Mouse (Mus musculus) kidney, embryonic 14.5 days (tissue): ENCODE results near the gene Pde10a. TPM values are rescaled to one million over a fixed set of nuclear protein-coding genes. Genes with fewer than 3 reads are reported as not detected.
"Not testable (repeated sequence)": the region's sequence is repeated elsewhere in the genome, so short reads cannot be mapped to it uniquely, and the experiment has no call there.

Experiments used
- ATAC-seq: fragments of 200-750 bp; cut with Nextera tagmentation; 2 replicates; pipeline ENCODE4 v1.8.0; 2017; ENCODE audit warnings: moderate number of reproducible peaks, mild to moderate bottlenecking, moderate TSS enrichment, moderate library complexity; ENCODE audit not compliant: low FRiP score, low TSS enrichment
- H3K27ac ChIP-seq: fragments of 300-500 bp; sonication (generic); 2 replicates; pipeline ENCODE4 v1.5.1; 2014; ENCODE audit warnings: low read depth, mild to moderate bottlenecking, low read length, moderate library complexity, mixed read lengths
- H3K27me3 ChIP-seq: fragments of 300-500 bp; sonication (generic); 2 replicates; pipeline ENCODE4 v1.6.1; 2014; ENCODE audit warnings: mild to moderate bottlenecking, low read length; ENCODE audit not compliant: control insufficient read depth, insufficient read depth
- H3K36me3 ChIP-seq: fragments of 300-500 bp; sonication (generic); 2 replicates; pipeline ENCODE4 v1.6.1; 2014; ENCODE audit warnings: low read length, mixed read lengths; ENCODE audit not compliant: control insufficient read depth, insufficient read depth
- H3K4me1 ChIP-seq: fragments of 300-500 bp; sonication (generic); 2 replicates; pipeline ENCODE4 v1.6.1; 2014; ENCODE audit warnings: low read length, mixed read lengths; ENCODE audit not compliant: control insufficient read depth, insufficient read depth
- H3K4me2 ChIP-seq: fragments of 300-500 bp; sonication (generic); replicated peaks from 2 replicates; pipeline ENCODE4 v1.6.1; 2014; ENCODE audit warnings: low read depth, mild to moderate bottlenecking, low read length
- H3K4me3 ChIP-seq: fragments of 300-500 bp; sonication (generic); 2 replicates; pipeline ENCODE4 v1.5.1; 2014; ENCODE audit warnings: mild to moderate bottlenecking, low read length
- H3K9ac ChIP-seq: fragments of 300-500 bp; sonication (generic); 2 replicates; pipeline ENCODE4 v1.6.1; 2014; ENCODE audit warnings: low read depth, mild to moderate bottlenecking, low read length, moderate library complexity
- H3K9me3 ChIP-seq: fragments of 300-500 bp; sonication (generic); 2 replicates; pipeline ENCODE4 v1.6.1; 2016; ENCODE audit warnings: low read length; ENCODE audit not compliant: control insufficient read depth
- WGBS: fragments of 180-500 bp; shearing (Covaris S2); extraction: QIAGEN DNeasy Blood & Tissue Kit; methylation state at CpG from one replicate; pipeline ENCODE4 v1.1.7; 2014; 5-methylcytosine and 5-hydroxymethylcytosine counted together
- polyA plus RNA-seq: library from polyadenylated mRNA; unstranded; fragments of >200 nt; fragmentation: Nextera tagmentation; extraction: Ambion mirVana; gene quantifications from 2 replicates; pipeline ENCODE4 v1.2.1, GENCODE M21; 2014

Gene Pde10a
- polyA plus RNA-seq, 1 experiment from 2014 or later: 2.3 TPM

DNA sequence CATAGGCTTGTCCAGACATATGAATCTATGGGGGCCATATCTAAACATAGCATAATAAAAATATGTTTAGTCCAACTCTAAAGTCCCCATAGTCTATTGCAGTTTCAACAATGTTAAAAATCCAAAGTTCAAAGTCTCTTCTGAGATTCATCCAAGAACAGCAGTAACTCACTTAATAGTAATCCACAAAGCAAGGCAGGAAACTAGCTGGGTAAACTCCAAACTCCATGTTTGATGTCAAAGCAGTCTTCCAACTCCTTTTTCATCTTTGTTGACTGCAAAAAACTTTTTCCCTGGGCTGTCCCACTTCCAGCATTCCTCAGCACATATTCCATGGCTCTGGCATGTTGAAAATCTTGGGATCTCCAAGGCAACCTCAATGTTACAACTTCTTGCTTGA is 182.8 kb downstream of the Pde10a start:
- Histone ChIP-seq H3K4me3 (no peak overlapping the region), H3K27ac (no peak overlapping the region), H3K9me3 (no peaks in the 10 kb centered on the region), H3K4me2 (no peak overlapping the region), H3K4me1 (no peaks in the 10 kb centered on the region), H3K27me3 (no peaks in the 10 kb centered on the region), H3K9ac (no peak overlapping the region), H3K36me3 (no peaks in the 10 kb centered on the region)
- ATAC-seq: no peak

- not testable (repeated sequence) for H3K4me3 ChIP-seq, H3K36me3 ChIP-seq, H3K27me3 ChIP-seq, H3K9me3 ChIP-seq, H3K27ac ChIP-seq, H3K4me1 ChIP-seq, H3K9ac ChIP-seq, ATAC-seq, H3K4me2 ChIP-seq
- WGBS: 88% methylated on average over 2 of the region's 2 CpGs
Measured at GRCm38 (mm10) chr17:8712734-8713133, 187.6 kb downstream of the Pde10a start.

DNA sequence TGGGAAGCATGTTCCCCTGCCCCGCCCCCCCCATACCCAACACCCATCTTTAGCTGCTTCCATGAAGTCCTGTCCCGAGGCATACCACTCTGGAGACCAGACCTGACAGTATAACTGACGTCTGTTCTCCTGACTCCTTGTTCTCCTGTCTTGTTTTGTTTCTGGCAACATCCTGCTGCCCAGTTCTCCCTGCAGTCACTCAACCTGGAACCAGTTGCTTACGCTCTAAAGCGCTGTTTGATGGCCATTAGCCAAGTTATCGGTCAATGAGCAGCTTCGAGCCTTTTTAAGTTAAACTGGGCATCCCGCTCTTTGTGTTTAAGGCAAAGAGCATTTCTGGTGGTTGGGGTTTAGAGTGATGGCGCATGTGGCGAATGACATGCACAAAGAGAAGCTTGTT is 195.8 kb downstream of the Pde10a start:
- 75% methylated on average over 10 of the region's 10 CpGs for WGBS
- no peak for ATAC-seq
- no peak overlapping the region for H3K4me2 ChIP-seq

GRCm38 (mm10) chr17:8724464-8724974 is 199.3 kb downstream of the Pde10a start:
- Histone ChIP-seq H3K27ac (no peak overlapping the region), H3K4me3 (no peak overlapping the region), H3K9me3 (no peaks in the 10 kb centered on the region), H3K36me3 (no peaks in the 10 kb centered on the region), H3K4me1 (no peaks in the 10 kb centered on the region), H3K9ac (no peak overlapping the region), H3K27me3 (no peaks in the 10 kb centered on the region), H3K4me2 (no peak overlapping the region)
- 64% methylated on average over 8 of the region's 8 CpGs for WGBS
- ATAC-seq: no peak

More for the DNA sequence above, 195.8 kb downstream of the Pde10a start:
- Histone ChIP-seq H3K4me1 (no peaks in the 10 kb centered on the region), H3K27ac (no peak overlapping the region), H3K4me3 (no peak overlapping the region), H3K9ac (no peak overlapping the region), H3K27me3 (no peaks in the 10 kb centered on the region), H3K36me3 (no peaks in the 10 kb centered on the region), H3K9me3 (no peaks in the 10 kb centered on the region)

DNA sequence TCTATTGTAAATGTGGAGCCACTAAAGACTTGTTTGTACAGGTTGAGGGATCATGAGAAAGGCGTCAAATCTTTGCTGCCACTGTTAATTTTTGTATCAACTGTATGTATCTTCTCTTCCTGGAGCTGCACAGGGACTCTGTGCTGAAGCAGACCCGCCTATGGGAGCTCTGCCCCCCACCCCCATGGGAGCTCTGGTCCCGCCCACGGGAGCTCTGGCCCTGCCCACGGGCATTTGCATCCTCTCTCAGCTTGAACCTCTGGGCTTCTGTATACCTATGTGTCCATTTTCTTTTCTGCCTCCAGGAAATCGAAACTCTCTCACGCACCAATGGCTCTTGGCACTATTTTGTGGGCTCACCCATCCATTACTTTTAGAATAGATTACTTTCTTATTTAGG is 203.5 kb downstream of the Pde10a start:
- Histone ChIP-seq H3K9me3 (no peaks in the 10 kb centered on the region), H3K9ac (no peak overlapping the region), H3K4me3 (no peak overlapping the region), H3K27me3 (no peaks in the 10 kb centered on the region), H3K27ac (no peak overlapping the region), H3K36me3 (no peaks in the 10 kb centered on the region), H3K4me1 (no peaks in the 10 kb centered on the region), H3K4me2 (no peak overlapping the region)
- 48% methylated on average over 7 of the region's 7 CpGs for WGBS
- peak; percentile 83; the same call in 1 of the 2 replicates for ATAC-seq

DNA sequence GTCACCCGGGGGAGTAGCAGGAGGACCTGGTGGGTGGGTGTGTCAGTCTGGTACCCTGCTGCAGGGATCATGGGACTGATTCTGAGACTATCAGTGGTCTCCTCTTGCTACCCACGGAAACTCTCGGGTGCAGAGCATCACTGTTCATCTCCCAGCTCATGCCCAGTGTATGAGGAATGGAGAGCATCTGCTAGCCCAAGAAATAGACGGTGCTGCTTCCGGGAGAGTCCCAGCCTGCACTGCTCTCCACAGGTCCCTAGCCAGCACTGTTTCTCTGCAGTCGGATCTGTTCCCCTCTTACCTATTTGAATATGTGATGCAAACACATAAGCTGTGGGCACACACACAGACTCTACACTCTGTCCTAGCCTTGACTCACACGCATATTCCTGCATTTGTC is 204.6 kb downstream of the Pde10a start:
- WGBS: 84% methylated on average over 7 of the region's 7 CpGs
- no peaks in the 10 kb centered on the region for H3K27me3 ChIP-seq
- ATAC-seq: no peak

DNA sequence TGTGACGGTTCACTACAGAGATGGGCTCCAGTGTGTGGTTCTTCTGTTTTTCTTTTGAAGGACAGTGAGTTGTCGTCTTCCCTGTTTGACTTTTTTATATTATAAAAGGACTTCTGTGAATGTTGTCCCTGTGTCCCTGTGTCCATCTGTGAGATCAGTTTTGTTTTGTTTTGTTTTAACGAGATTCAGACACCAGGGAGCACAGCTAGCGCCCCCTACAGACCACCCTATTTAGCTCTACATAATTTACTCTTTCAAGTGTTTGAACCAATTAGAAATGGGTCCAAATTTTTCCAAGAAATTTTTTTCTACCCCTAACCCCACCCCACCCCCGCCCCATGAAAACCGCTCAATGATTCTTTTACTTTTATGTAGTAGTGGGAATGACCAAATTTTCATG is 205.9 kb downstream of the Pde10a start:
- Histone ChIP-seq H3K27me3 (no peaks in the 10 kb centered on the region), H3K4me3 (no peak overlapping the region), H3K4me1 (no peaks in the 10 kb centered on the region), H3K36me3 (no peaks in the 10 kb centered on the region), H3K9ac (no peak overlapping the region), H3K4me2 (no peak overlapping the region), H3K27ac (no peak overlapping the region), H3K9me3 (no peaks in the 10 kb centered on the region)
- 66% methylated on average over 6 of the region's 6 CpGs for WGBS
- no peak for ATAC-seq

More for the DNA sequence above, 204.6 kb downstream of the Pde10a start:
- no peaks in the 10 kb centered on the region for H3K36me3 ChIP-seq
- no peak overlapping the region for H3K4me3 ChIP-seq
- H3K27ac ChIP-seq: no peak overlapping the region
- no peaks in the 10 kb centered on the region for H3K9me3 ChIP-seq
- H3K9ac ChIP-seq: no peak overlapping the region
- no peak overlapping the region for H3K4me2 ChIP-seq
- H3K4me1 ChIP-seq: no peaks in the 10 kb centered on the region

- ATAC-seq: no peak
- Histone ChIP-seq H3K4me2 (no peak overlapping the region), H3K27ac (no peak overlapping the region), H3K27me3 (no peaks in the 10 kb centered on the region), H3K4me3 (no peak overlapping the region), H3K36me3 (no peaks in the 10 kb centered on the region), H3K9me3 (0 out of 2 replicates have a peak, but pooled peaks cover 3% of the 10 kb centered on the region), H3K9ac (no peak overlapping the region), H3K4me1 (no peaks in the 10 kb centered on the region)
- WGBS: 79% methylated on average over 6 of the region's 6 CpGs
Measured at GRCm38 (mm10) chr17:8736259-8736658, 211.1 kb downstream of the Pde10a start.

DNA sequence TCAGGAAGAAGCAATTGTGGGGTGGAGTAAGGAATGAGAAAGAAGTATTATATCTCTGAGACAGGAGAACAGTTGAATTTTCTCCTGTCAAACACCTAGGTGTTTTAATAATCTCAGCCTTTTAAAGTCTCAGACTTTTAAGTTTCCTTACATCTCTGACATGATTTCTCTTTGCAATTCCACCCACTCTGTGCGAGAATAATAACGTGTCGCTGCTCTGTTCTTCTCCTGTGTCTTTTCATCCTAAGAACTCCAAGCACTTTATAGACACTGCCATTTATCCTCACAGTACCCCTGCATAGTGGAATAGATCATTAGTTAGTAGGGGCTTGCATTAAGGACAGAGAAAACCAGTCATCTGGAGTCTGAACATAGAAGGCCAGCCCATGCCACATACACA is 217.6 kb downstream of the Pde10a start:
- Histone ChIP-seq H3K27ac (no peak overlapping the region), H3K9me3 (0 out of 2 replicates have a peak, but pooled peaks cover under 1% of the 10 kb centered on the region), H3K4me2 (no peak overlapping the region), H3K4me1 (no peaks in the 10 kb centered on the region), H3K36me3 (no peaks in the 10 kb centered on the region), H3K9ac (no peak overlapping the region), H3K27me3 (no peaks in the 10 kb centered on the region), H3K4me3 (no peak overlapping the region)
- 88% methylated on average over 3 of the region's 3 CpGs for WGBS
- no peak for ATAC-seq
